Mouse (Mus musculus): ENCODE results near the gene Slc39a11. TPM values are rescaled to one million over a fixed set of nuclear protein-coding genes. Genes with fewer than 3 reads are reported as not detected.

The Slc39a11 gene
- total and polyA plus RNA-seq, 3 experiments, result 43.2 to 54.4 (median 51.0) TPM

DNA sequence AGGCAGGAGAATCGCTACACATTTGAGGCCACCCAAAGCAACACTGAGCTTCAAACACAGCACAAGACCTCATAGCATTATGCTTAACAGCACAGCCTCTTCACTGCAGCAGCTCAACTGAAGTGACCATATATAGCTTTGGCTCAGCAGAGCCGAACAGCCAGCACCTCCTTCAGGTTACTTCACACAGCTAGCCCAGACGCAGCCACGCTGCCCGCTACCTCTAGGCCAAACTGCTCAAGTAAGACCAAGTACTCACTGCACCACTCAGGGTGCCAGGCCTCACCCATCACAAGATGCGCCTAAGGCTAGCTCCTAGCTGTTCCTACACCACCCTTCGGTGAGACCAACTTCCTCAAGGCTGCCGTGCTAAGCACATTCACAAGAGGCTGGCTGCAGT is 28.5 kb upstream of the Slc39a11 start:
- Histone ChIP-seq H3K9ac (ENCODE audit: insufficient read depth, low read depth) (0 out of 2 replicates have a peak overlapping the region, but pooled peaks have one; percentile 11), H3K36me3 (replicated peaks in 1 of 2; ENCODE audit: control insufficient read depth in 1 of 2, insufficient read depth in 1 of 2, low read length in 1 of 2) (peaks cover 19 to 66% of the 10 kb centered on the region in 2 experiments), H3K27me3 (replicated peaks) (no peaks in the 10 kb centered on the region), H3K4me3 (replicated peaks in 1 of 3; ENCODE audit: low read depth in 2 of 3, low read length in 2 of 3, poor library complexity in 1 of 3) (peak overlapping the region in 1 of 3 experiments; percentile 7), H3K4me1 (ENCODE audit: control insufficient read depth in 1 of 2, insufficient read depth in 2 of 2) (peaks cover 16 to 60% of the 10 kb centered on the region in 2 experiments), H3K4me2 (ENCODE audit: insufficient read depth, low read depth, poor library complexity, severe bottlenecking) (no peak overlapping the region), H3K27ac (ENCODE audit: insufficient read depth, low read depth) (peak overlapping the region; percentile 7), H3K79me2 (replicated peaks; ENCODE audit: control insufficient read depth, extremely low read depth, insufficient read depth, poor library complexity, severe bottlenecking) (peaks cover 85% of the 10 kb centered on the region), H3K9me3 (replicated peaks; ENCODE audit: low read length) (no peaks in the 10 kb centered on the region)
- dilution Hi-C loops (cut with MboI; ENCODE audit: extremely low pct_ligation_motif_present, extremely low pct_unique_long_range_greater_than_20kb, low sequenced_read_pairs), result no loop called here
- TF ChIP-seq USF2 (conservative IDR thresholded peaks at IDR 0.05; ENCODE audit: low read depth, low read length), result no peak
- TF ChIP-seq BHLHE40 (IDR thresholded peaks at IDR 0.05; ENCODE audit: low read depth, low read length), result no peak
- peak in 1 of 2 experiments; percentile 28; a peak in 2 of 4 replicates for TF ChIP-seq CTCF (conservative IDR thresholded peaks at IDR 0.05 in 1 of 2, IDR thresholded peaks at IDR 0.05 in 1 of 2; ENCODE audit: low read depth in 2 of 2, low read length in 2 of 2)
- no peak for TF ChIP-seq E2F4 (IDR thresholded peaks at IDR 0.05; ENCODE audit: insufficient replicate concordance, low read depth, low read length)
- no peak for TF ChIP-seq MAZ (IDR thresholded peaks at IDR 0.05; ENCODE audit: low read depth, low read length)
- TF ChIP-seq ZKSCAN1 (IDR thresholded peaks at IDR 0.05; ENCODE audit: borderline replicate concordance, low read depth, low read length), result no peak
- no peak for TF ChIP-seq JUND (conservative IDR thresholded peaks at IDR 0.05; ENCODE audit: low read depth, low read length)
- TF ChIP-seq MXI1 (IDR thresholded peaks at IDR 0.05; ENCODE audit: low read depth, low read length), result 0 out of 2 replicates have a peak, but pooled peaks have one; percentile 3
- in situ Hi-C loops (cut with MboI; ENCODE audit: low pct_ligation_motif_present, low pct_unique_long_range_greater_than_20kb, low sequenced_read_pairs), result no loop called here
- no peak for DNase-seq (ENCODE audit: extremely low read depth)

- Histone ChIP-seq H3K27ac (ENCODE audit: insufficient read depth, low read depth) (peak overlapping the region; percentile 27), H3K4me1 (ENCODE audit: control insufficient read depth in 1 of 2, insufficient read depth in 2 of 2) (peaks cover 16 to 58% of the 10 kb centered on the region in 2 experiments), H3K4me3 (replicated peaks in 1 of 3; ENCODE audit: low read depth in 2 of 3, low read length in 2 of 3, poor library complexity in 1 of 3) (no peak overlapping the region), H3K9me3 (replicated peaks; ENCODE audit: low read length) (no peaks in the 10 kb centered on the region), H3K36me3 (replicated peaks in 1 of 2; ENCODE audit: control insufficient read depth in 1 of 2, insufficient read depth in 1 of 2, low read length in 1 of 2) (peaks cover 25 to 75% of the 10 kb centered on the region in 2 experiments), H3K27me3 (replicated peaks) (no peaks in the 10 kb centered on the region), H3K4me2 (ENCODE audit: insufficient read depth, low read depth, poor library complexity, severe bottlenecking) (no peak overlapping the region), H3K9ac (ENCODE audit: insufficient read depth, low read depth) (no peak overlapping the region), H3K79me2 (replicated peaks; ENCODE audit: control insufficient read depth, extremely low read depth, insufficient read depth, poor library complexity, severe bottlenecking) (peaks cover 85% of the 10 kb centered on the region)
- no peak for TF ChIP-seq ELF1 (IDR thresholded peaks at IDR 0.05; ENCODE audit: low read depth, low read length)
- no peak for TF ChIP-seq GABPA (IDR thresholded peaks at IDR 0.05; ENCODE audit: insufficient replicate concordance, low read depth, low read length)
- TF ChIP-seq MYC (IDR thresholded peaks at IDR 0.05; ENCODE audit: low read depth, low read length), result no peak
- TF ChIP-seq NELFE (IDR thresholded peaks at IDR 0.05; ENCODE audit: low read depth, low read length), result no peak
- TF ChIP-seq JUND (conservative IDR thresholded peaks at IDR 0.05; ENCODE audit: low read depth, low read length), result no peak
- no peak for TF ChIP-seq IRF4 (IDR thresholded peaks at IDR 0.05; ENCODE audit: low read depth, low read length)
- no peak for TF ChIP-seq BHLHE40 (IDR thresholded peaks at IDR 0.05; ENCODE audit: low read depth, low read length)
- TF ChIP-seq ZC3H11A (IDR thresholded peaks at IDR 0.05; ENCODE audit: low read depth, low read length), result no peak
- no peak for TF ChIP-seq KAT2A (IDR thresholded peaks at IDR 0.05; ENCODE audit: insufficient replicate concordance, low read length)
- TF ChIP-seq NRF1 (IDR thresholded peaks at IDR 0.05; ENCODE audit: low read depth, low read length), result no peak
- TF ChIP-seq USF1 (IDR thresholded peaks at IDR 0.05; ENCODE audit: low read depth, low read length), result no peak
- TF ChIP-seq POLR2A (IDR thresholded peaks at IDR 0.05; ENCODE audit: low read depth, low read length), result no peak
- TF ChIP-seq JUN (IDR thresholded peaks at IDR 0.05; ENCODE audit: insufficient read depth, low read depth, low read length), result no peak
- no peak for TF ChIP-seq EP300 (IDR thresholded peaks at IDR 0.05; ENCODE audit: low read length)
- TF ChIP-seq MAFK (IDR thresholded peaks at IDR 0.05; ENCODE audit: insufficient replicate concordance, low read length), result no peak
- in situ Hi-C loops (cut with MboI; ENCODE audit: low pct_ligation_motif_present, low pct_unique_long_range_greater_than_20kb, low sequenced_read_pairs), result no loop called here
- DNase-seq (ENCODE audit: extremely low read depth), result no peak
- dilution Hi-C loops (cut with MboI; ENCODE audit: extremely low pct_ligation_motif_present, extremely low pct_unique_long_range_greater_than_20kb, low sequenced_read_pairs), result no loop called here
Observed at GRCm38 (mm10) chr11:113677378-113677777, 27.5 kb upstream of the Slc39a11 start.

Measured in CH12.LX (cell line).